Mouse (Mus musculus): ENCODE results near the gene Olfr229.
"Not testable (repeated sequence)": the region's sequence is repeated elsewhere in the genome, so short reads cannot be mapped to it uniquely, and the experiment has no call there.

Olfr229 gene

DNA sequence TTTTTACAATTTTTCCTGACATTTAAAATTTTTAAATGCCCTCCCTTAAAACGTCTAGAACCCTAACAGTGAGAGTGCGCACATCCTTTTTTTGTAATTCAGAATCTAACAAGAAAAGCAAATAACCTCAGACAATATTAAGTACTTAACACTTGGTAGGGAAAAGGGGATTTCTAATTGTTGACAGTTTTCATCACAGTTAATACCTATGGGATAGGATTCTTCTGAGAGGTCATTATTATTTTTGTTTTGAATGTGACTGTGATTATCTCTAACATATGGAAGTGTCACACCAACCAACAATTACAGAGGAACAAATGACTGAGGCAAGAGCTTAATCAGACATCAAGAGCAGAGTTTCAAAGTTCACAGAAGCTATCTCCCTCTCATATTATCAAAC is at the start of gene Olfr229:
Gene Olfr229, plus strand, starts transcription at position 301 of the 400 bp plus-strand sequence.
- no peak for DNase-seq (ENCODE audit: low spot score in 2 of 2)

DNA sequence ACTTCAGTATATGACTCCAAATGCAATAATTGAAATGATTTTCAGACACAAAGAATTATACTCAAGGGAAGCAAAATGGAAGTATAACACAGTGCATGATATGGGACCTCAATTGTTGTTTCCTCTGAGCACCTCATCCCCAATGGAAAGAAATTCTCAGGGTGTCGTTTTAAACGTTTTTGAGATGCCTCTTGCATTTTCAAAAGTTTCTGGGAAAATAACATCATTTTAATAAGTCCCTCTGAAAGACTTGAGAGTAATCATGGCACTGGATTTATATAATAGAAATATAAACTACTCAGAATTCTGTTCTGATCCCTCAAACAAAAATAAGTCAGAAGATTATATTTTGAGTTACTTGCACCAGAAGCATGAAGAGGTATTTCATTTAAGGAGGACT is 41.0 kb upstream of the Olfr229 start, which contains the start of gene Olfr972:
Gene Olfr972, plus strand, starts transcription at position 301 of the 400 bp plus-strand sequence.
- no peak for DNase-seq (ENCODE audit: low spot score in 2 of 2)

DNA sequence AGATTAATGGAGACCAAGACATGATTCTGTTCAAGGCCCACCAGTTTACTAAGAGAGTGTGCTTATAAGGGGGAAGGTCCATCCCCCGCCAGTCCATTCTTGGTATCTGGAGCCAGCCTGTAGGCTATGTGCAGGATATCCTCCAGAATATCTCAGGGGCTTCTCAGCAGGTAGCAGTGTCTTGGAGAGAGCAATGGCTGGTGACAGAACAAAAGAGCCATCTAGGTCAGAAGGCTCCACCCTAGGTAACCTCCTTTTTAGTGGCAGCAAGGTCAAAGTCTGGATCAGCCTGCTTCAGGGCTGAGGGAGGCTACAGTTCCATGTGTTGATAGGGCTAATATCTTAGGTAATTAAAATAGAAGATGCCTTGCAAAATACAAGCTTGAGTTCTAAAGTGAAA is 35.1 kb upstream of the Olfr229 start:
- not testable (repeated sequence) for DNase-seq (ENCODE audit: low spot score in 2 of 2)

DNA sequence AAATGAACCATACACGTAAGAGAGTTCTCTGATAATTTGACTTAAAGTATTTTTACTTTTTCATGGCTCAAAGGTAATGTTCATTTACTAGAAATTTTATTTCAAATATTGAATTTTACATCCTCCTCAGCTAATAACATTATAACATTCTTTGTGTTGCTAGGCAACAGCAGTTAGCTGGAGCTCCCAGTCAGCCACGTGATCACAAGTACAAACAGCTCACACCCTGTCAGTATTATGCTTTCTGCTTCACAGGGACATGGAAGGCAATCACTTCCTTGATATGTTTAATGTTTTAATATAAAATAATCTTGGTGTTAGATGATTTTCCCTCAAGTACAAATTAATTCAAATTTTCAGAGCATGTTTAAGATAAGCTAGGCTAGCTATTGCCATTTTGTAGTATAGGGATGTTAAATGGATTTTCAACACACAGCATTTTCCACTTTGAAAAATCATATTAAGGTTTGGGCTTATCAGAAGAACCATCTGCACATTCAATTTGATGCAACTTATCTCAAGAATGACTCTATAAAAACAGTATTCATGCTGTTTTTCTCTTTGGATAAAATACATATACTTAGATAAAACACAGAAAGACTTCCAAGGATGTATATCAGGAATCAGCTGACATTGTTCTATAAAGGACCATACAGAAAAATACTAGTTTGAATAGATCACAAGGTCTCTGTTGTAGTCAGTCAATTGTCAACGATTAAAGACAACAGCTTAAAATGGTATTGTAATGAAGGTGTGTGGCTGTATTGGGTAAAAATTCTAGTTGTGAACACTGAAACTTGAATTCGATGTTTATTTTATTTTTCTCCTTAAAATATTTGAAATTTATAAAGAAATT is 29.4 kb upstream of the Olfr229 start:
- DNase-seq (ENCODE audit: low spot score in 2 of 2): not testable (repeated sequence)

DNA sequence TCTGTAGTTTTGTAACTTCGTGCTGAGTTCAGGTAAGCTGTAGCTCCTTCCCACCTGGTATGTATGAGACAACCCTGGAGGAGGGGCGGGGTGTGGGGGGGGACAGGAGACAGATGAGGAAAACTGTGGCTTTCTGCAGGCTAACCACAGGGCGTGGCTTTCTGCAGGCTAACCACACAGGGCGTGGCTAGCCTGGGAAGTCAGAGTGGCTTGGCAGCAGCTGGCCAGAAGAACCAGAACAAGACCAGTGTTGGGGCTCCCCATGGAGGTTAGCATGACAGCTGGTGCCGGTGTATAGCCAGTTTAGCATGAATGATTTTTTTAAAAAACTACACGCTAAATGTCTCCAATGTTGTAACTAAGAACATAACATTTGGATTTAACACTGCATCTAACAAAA is 2.0 kb upstream of the Olfr229 start:
- no peak for DNase-seq (ENCODE audit: low spot score in 2 of 2)

DNA sequence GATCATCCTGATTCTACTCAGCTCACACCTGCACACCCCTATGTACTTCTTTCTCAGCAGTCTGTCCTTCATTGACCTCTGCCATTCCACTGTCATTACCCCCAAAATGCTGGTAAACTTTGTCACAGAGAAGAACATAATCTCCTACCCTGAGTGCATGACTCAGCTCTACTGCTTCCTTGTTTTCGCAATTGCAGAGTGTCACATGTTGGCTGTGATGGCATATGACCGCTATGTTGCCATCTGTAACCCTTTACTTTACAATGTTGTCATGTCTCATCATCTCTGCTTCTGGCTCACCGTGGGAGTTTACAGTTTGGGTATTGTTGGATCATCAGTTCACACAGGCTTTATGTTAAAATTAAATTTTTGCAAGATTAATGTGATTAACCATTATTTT is 2.8 kb downstream of the Olfr229 start:
- DNase-seq (ENCODE audit: low spot score in 2 of 2): no peak

DNA sequence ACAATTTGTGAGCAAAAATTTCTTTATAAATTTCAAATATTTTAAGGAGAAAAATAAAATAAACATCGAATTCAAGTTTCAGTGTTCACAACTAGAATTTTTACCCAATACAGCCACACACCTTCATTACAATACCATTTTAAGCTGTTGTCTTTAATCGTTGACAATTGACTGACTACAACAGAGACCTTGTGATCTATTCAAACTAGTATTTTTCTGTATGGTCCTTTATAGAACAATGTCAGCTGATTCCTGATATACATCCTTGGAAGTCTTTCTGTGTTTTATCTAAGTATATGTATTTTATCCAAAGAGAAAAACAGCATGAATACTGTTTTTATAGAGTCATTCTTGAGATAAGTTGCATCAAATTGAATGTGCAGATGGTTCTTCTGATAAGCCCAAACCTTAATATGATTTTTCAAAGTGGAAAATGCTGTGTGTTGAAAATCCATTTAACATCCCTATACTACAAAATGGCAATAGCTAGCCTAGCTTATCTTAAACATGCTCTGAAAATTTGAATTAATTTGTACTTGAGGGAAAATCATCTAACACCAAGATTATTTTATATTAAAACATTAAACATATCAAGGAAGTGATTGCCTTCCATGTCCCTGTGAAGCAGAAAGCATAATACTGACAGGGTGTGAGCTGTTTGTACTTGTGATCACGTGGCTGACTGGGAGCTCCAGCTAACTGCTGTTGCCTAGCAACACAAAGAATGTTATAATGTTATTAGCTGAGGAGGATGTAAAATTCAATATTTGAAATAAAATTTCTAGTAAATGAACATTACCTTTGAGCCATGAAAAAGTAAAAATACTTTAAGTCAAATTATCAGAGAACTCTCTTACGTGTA is 21.1 kb downstream of the Olfr229 start:
- not testable (repeated sequence) for DNase-seq (ENCODE audit: low spot score in 2 of 2)

DNA sequence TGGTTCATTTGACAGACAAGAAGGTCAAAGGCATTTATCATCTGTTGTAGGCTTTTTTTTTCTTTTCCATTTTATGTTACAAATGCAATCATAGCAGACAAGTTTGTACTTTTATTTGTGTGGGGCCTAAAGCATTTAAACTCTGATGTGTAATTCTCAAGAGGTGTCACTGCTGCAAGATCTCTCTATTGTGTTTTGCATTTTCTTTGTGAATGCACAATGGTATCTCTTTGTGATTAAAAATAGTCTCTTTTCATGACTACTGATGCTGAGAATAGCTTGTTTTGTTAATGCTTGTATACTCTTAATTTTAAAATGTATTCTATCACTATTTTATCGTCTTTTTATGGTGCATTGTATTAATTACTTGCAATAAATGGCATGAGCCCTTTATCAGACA is 21.7 kb downstream of the Olfr229 start:
- not testable (repeated sequence) for DNase-seq (ENCODE audit: low spot score in 2 of 2)

DNA sequence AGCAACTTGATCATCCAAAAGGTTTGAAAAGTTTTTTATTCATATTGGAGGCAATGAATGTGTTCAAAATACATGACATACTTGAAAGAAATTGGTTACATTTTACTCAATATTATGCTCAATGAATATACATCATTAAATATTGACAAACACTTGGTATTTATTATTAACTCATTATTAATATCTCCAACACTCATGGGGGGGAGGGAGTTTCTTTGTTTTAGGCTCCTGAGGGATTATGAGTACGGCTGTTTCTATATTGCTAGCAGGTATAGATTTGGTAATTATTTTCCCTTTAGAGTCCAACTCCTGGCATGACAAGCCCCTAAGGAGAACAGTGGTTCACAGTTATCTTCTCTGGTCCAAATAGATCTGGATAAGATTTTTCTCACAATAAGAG is 30.1 kb downstream of the Olfr229 start, which contains the start of gene Olfr974:
Gene Olfr974, plus strand, starts transcription at position 301 of the 400 bp plus-strand sequence.
- DNase-seq (ENCODE audit: low spot score in 2 of 2): no peak

DNA sequence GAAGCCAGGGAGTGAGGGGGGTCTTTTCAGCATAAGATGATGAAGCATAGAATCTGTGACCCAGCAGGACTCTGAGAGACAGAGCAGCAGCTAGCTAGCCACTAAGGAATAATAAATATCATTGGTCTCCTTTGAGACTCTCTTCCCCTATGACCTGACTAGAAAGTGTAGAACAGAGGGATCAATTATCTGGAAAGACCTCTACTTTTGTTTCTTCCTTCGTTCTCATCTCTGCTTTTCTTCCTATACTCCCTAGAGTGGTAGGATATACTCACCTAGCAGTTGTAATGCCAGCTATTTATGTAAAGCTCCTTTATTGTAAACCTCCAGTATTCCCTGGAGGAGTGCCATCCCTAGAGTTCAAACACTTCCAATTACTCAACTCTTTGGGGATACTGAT is 44.8 kb downstream of the Olfr229 start, which contains the start of gene Olfr975:
Gene Olfr975, minus strand, starts transcription at position 101 of the 400 bp plus-strand sequence.
- no peak for DNase-seq (ENCODE audit: low spot score in 2 of 2)

DNA sequence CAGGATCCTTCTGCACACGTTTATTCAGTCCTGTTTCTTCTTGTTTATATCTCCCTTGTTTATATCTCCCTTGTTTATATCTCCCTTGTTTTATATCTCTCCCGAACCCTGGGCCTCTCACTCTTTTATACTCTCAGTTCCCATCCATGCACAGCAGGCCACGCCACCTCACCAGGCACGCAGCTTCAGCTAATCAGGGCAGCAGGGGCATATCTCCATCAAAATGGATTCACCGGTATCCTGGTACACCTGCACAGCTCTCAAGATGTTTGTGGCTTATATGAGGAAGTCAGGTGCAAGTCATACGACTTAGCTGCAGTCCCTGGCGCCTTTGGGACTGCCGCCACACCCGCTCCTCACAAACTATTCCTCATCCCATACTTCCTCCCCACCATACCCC is 53.9 kb downstream of the Olfr229 start, which contains the start of gene Olfr976:
Gene Olfr976, minus strand, starts transcription at position 101 of the 400 bp plus-strand sequence.
- not testable (repeated sequence) for DNase-seq (ENCODE audit: low spot score in 2 of 2)
